Mouse (Mus musculus): ENCODE results near the gene 4931428F04Rik. TPM values are rescaled to one million over a fixed set of nuclear protein-coding genes. Genes with fewer than 3 reads are reported as not detected.
A peak's percentile ranks its signal among the peaks of the same experiment; 100 is the strongest.

4931428F04Rik gene
- total RNA-seq, 1 experiment = 4.2 TPM

DNA sequence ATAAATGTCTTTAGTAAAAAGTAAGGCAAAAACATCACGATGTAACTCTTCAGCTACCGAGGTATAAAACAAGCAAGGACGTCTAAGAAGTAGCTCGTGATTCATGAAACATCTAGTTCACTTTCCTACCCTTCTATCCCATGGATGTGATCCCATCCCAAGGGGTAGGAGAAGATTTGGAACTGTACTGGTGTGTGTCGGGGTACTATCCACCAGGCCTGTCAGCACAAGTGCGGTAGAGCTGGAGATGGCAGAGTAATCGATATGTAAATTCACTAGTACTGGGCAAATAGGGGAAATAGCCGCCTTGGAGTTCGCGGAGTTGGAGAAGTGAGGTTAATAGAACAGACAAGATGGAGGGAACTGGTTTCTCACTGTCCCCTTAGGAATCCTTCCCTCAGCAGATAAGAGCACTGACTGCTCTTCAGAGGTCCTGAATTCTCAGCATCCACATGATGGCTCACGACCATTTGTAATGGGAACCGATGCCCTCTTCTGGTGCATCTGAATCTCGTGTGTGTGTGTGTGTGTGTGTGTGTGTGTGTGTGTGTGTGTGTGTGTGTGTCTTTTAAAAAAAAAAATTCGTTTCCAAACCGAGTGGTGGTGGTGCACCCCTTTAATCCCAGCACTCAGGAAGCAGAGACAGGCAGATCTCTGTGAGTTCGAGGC is 26.3 kb downstream of the 4931428F04Rik start:
- no peak overlapping the region for H3K9ac ChIP-seq (ENCODE audit: insufficient read depth, low read depth, low read length, poor library complexity, severe bottlenecking)
- H3K9me3 ChIP-seq (ENCODE audit: control insufficient read depth, insufficient read depth, low read depth, low read length) = no peaks in the 10 kb centered on the region
- H3K4me1 ChIP-seq (ENCODE audit: control insufficient read depth in 2 of 2, insufficient read depth in 2 of 2, low read length in 2 of 2, poor library complexity in 1 of 2) = peaks cover 0 to 13% of the 10 kb centered on the region in 2 experiments; a peak in 2 of 4 replicates
- in situ Hi-C loops (cut with MboI; ENCODE audit: low sequenced_read_pairs in 2 of 2, unreplicated experiment in 2 of 2) = loop anchor here in 1 of 2 experiments (25.0 kb wide), 1 partner anchor 626 kb away; the partner anchor contains the start of genes Ciao2b and Rrad
- no peak overlapping the region for H3K27ac ChIP-seq (ENCODE audit: insufficient read depth, low read depth, low read length, poor library complexity, severe bottlenecking)
- H3K4me3 ChIP-seq (ENCODE audit: insufficient read depth in 1 of 2, low read depth in 1 of 2, low read length in 2 of 2, poor library complexity in 1 of 2, severe bottlenecking in 1 of 2) = no peak overlapping the region; a peak in 1 of 4 replicates
- H3K36me3 ChIP-seq (ENCODE audit: control insufficient read depth, insufficient read depth, low read length, poor library complexity, severe bottlenecking) = no peaks in the 10 kb centered on the region
- no peak for DNase-seq (ENCODE audit: low read depth, low spot score)
- TF ChIP-seq HCFC1 (IDR thresholded peaks at IDR 0.05; ENCODE audit: borderline replicate concordance, insufficient read depth, low read length) (no peak), ZNF384 (IDR thresholded peaks at IDR 0.05; ENCODE audit: low read depth, low read length) (no peak), CHD2 (IDR thresholded peaks at IDR 0.05; ENCODE audit: low read depth, low read length) (no peak), MAFK (IDR thresholded peaks at IDR 0.05; ENCODE audit: insufficient read depth, low read depth, low read length) (no peak), ZC3H11A (IDR thresholded peaks at IDR 0.05; ENCODE audit: borderline replicate concordance, low read depth, low read length) (no peak)

DNA sequence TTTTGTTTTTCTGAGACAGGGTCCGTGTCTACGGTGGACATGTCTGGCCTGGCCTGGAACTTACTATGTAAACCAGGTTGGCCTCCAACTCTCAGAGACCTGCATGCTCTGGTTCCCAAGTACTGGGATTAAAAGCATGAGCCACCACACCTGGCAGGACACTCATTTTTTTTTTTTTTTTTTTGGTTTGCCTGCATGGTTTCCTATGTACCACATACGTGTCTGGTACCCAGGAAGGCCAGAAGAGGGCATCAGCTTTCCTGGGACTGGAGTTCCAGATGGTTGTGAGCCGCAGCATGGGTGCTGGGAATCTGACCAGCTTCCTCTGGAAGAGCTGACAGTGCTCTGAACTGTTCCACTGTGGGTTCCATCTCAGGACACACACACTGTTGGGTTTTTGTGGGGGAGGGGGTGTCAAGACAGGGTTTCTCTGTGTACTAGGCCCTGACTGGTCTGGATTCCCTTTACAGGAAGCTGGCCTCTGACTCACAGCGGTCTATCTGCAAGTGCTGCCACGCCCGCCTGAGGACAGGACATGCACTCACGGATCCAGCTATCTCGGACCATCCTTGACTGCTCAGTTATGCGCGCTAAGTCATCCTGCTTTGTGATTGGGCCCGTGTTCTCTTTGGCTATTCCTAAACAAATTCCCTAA is 28.2 kb downstream of the 4931428F04Rik start:
- peak; percentile 67 for TF ChIP-seq ZNF384 (IDR thresholded peaks at IDR 0.05; ENCODE audit: low read depth, low read length)
- no peak for TF ChIP-seq HCFC1 (IDR thresholded peaks at IDR 0.05; ENCODE audit: borderline replicate concordance, insufficient read depth, low read length)
- TF ChIP-seq ZC3H11A (IDR thresholded peaks at IDR 0.05; ENCODE audit: borderline replicate concordance, low read depth, low read length) = no peak
- TF ChIP-seq CHD2 (IDR thresholded peaks at IDR 0.05; ENCODE audit: low read depth, low read length) = no peak
- no peak for TF ChIP-seq MAFK (IDR thresholded peaks at IDR 0.05; ENCODE audit: insufficient read depth, low read depth, low read length)
- Histone ChIP-seq H3K4me1 (ENCODE audit: control insufficient read depth in 2 of 2, insufficient read depth in 2 of 2, low read length in 2 of 2, poor library complexity in 1 of 2) (peaks cover 0 to 8% of the 10 kb centered on the region in 2 experiments; a peak in 2 of 4 replicates), H3K9ac (ENCODE audit: insufficient read depth, low read depth, low read length, poor library complexity, severe bottlenecking) (no peak overlapping the region), H3K36me3 (ENCODE audit: control insufficient read depth, insufficient read depth, low read length, poor library complexity, severe bottlenecking) (no peaks in the 10 kb centered on the region), H3K9me3 (ENCODE audit: control insufficient read depth, insufficient read depth, low read depth, low read length) (no peaks in the 10 kb centered on the region), H3K27ac (ENCODE audit: insufficient read depth, low read depth, low read length, poor library complexity, severe bottlenecking) (no peak overlapping the region), H3K4me3 (ENCODE audit: insufficient read depth in 1 of 2, low read depth in 1 of 2, low read length in 2 of 2, poor library complexity in 1 of 2, severe bottlenecking in 1 of 2) (no peak overlapping the region)
- no peak for DNase-seq (ENCODE audit: low read depth, low spot score)
- in situ Hi-C loops (cut with MboI; ENCODE audit: low sequenced_read_pairs in 2 of 2, unreplicated experiment in 2 of 2) = loop anchor here in 1 of 2 experiments (25.0 kb wide), 1 partner anchor 624 kb away; the partner anchor contains the start of genes Ciao2b and Rrad

DNA sequence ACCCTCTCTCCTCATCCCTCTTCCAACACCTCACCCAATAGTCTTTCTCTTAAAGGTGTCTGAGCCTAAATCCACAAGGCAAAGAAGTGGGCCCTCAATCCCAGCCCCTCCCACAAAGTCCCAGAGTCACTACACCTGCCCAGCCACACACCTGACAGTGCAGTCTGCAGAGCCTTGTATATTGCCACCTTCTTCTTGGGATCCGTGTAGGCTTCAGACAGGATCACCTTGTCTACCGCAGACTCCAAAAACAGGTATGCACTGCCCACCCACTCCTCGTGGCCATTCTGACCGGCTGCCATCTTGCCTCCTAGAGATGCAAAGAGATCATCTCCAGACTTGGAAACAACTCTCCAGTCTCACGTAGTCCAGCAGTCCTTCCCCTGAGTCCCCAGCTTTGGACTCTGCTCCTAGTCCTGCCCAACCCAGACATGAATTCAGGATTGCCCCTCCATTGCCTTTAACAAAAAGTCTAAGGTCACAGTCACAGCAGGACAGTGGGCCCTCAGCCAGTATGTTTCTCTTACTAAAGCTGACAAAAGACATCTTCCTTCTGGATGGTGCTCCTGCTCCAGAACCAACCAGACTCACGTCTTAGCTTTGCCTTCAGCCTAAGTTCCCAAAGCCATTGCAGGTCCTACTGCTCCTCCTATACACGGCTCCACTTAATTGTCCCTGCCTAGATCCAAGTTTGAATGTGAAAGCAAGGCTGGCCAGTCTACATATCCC is 29.1 kb downstream of the 4931428F04Rik start:
- no peak overlapping the region for H3K9ac ChIP-seq (ENCODE audit: insufficient read depth, low read depth, low read length, poor library complexity, severe bottlenecking)
- TF ChIP-seq MAFK (IDR thresholded peaks at IDR 0.05; ENCODE audit: insufficient read depth, low read depth, low read length) = no peak
- no peak for TF ChIP-seq ZNF384 (IDR thresholded peaks at IDR 0.05; ENCODE audit: low read depth, low read length)
- no peak for TF ChIP-seq ZC3H11A (IDR thresholded peaks at IDR 0.05; ENCODE audit: borderline replicate concordance, low read depth, low read length)

DNA sequence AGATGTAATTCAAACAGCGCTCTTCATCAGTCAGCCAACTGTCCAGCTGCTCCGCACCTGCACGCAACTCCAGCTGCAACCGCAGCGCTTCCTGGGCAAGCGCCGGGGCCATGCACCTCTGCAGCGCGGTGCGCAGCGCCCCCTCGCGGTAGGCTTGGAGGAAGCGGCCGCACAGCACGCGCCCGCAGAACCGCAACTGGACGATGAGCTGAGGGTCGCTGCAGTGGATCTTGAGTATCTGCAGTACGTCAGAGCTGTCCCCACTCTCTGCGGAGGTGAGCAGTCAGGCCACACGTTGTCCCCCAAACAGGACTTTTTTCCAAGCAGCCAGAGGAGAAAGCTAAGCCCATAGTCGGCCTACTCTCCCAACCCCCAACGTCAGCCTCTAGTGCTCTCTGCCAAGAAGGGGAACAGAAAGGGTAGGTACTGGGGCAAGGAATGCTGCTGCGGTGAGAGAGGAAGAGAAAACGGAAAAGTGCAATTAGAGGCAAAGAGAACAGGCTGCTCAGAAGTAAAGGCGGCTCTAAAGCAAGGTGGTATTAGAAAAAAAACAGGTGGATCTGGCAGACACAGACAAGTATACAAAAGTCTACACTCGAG is 29.8 kb downstream of the 4931428F04Rik start:
- no peaks in the 10 kb centered on the region for H3K36me3 ChIP-seq (ENCODE audit: control insufficient read depth, insufficient read depth, low read length, poor library complexity, severe bottlenecking)
- no peak for DNase-seq (ENCODE audit: low read depth, low spot score)
- H3K27ac ChIP-seq (ENCODE audit: insufficient read depth, low read depth, low read length, poor library complexity, severe bottlenecking) = no peak overlapping the region
- H3K4me1 ChIP-seq (ENCODE audit: control insufficient read depth in 2 of 2, insufficient read depth in 2 of 2, low read length in 2 of 2, poor library complexity in 1 of 2) = peaks cover 0 to 10% of the 10 kb centered on the region in 2 experiments; a peak in 1 of 4 replicates
- H3K9ac ChIP-seq (ENCODE audit: insufficient read depth, low read depth, low read length, poor library complexity, severe bottlenecking) = peak overlapping the region; percentile 45; the same call in 1 of the 2 replicates
- H3K9me3 ChIP-seq (ENCODE audit: control insufficient read depth, insufficient read depth, low read depth, low read length) = no peaks in the 10 kb centered on the region
- TF ChIP-seq HCFC1 (IDR thresholded peaks at IDR 0.05; ENCODE audit: borderline replicate concordance, insufficient read depth, low read length) = no peak
- no peak for TF ChIP-seq ZC3H11A (IDR thresholded peaks at IDR 0.05; ENCODE audit: borderline replicate concordance, low read depth, low read length)
- TF ChIP-seq MAFK (IDR thresholded peaks at IDR 0.05; ENCODE audit: insufficient read depth, low read depth, low read length) = no peak
- TF ChIP-seq ZNF384 (IDR thresholded peaks at IDR 0.05; ENCODE audit: low read depth, low read length) = no peak
- no peak for TF ChIP-seq CHD2 (IDR thresholded peaks at IDR 0.05; ENCODE audit: low read depth, low read length)
- in situ Hi-C loops (cut with MboI; ENCODE audit: low sequenced_read_pairs in 2 of 2, unreplicated experiment in 2 of 2) = loop anchor here in 1 of 2 experiments (25.0 kb wide), 1 partner anchor 623 kb away; the partner anchor contains the start of genes Ciao2b and Rrad
- H3K4me3 ChIP-seq (ENCODE audit: insufficient read depth in 1 of 2, low read depth in 1 of 2, low read length in 2 of 2, poor library complexity in 1 of 2, severe bottlenecking in 1 of 2) = peak overlapping the region; percentile 53 to 57

More for the DNA sequence above, 29.1 kb downstream of the 4931428F04Rik start:
- no peak overlapping the region for H3K4me3 ChIP-seq (ENCODE audit: insufficient read depth in 1 of 2, low read depth in 1 of 2, low read length in 2 of 2, poor library complexity in 1 of 2, severe bottlenecking in 1 of 2)
- H3K4me1 ChIP-seq (ENCODE audit: control insufficient read depth in 2 of 2, insufficient read depth in 2 of 2, low read length in 2 of 2, poor library complexity in 1 of 2) = peaks cover 0 to 8% of the 10 kb centered on the region in 2 experiments; a peak in 2 of 4 replicates
- no peaks in the 10 kb centered on the region for H3K36me3 ChIP-seq (ENCODE audit: control insufficient read depth, insufficient read depth, low read length, poor library complexity, severe bottlenecking)
- in situ Hi-C loops (cut with MboI; ENCODE audit: low sequenced_read_pairs in 2 of 2, unreplicated experiment in 2 of 2) = loop anchor here in 1 of 2 experiments (25.0 kb wide), 1 partner anchor 623 kb away; the partner anchor contains the start of genes Ciao2b and Rrad
- H3K9me3 ChIP-seq (ENCODE audit: control insufficient read depth, insufficient read depth, low read depth, low read length) = no peaks in the 10 kb centered on the region
- no peak for DNase-seq (ENCODE audit: low read depth, low spot score)
- no peak overlapping the region for H3K27ac ChIP-seq (ENCODE audit: insufficient read depth, low read depth, low read length, poor library complexity, severe bottlenecking)
